ENCODE assay signal across 9 mouse cellular contexts in the genomic region with DNA sequence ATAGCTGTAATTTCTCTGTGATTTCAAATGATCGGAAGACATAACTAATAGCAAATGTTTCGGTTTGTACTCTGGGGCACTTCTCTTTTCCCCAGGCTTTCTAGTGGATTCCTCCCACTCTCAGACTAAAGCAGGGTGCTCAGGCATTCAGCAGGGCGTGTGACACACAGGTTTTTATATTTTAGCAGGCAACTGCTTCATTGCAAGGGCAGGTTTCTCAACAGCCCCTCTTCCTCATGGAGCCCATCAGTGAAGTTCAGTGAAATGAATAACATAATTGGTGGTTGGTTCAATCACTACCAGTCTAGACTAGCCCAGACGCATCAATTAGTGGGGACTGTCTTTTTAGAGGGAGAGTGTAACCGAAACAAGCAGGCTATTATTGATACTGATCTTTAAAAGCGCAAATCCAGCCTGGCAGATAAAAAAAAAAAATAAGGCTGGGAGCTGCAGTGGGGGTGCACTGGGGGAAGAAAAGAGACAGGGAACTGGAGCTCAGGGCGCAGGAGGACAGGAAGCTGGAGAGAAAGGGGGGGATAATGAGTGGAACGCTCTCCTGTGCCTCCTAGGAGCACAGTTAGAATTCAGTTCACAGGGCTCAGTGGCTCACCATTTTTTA.
DNase-seq lines count a peak whose midpoint lies in the region; ATAC-seq lines count a peak whose summit lies in the region.
"Had no signal": no experiment of that assay in that cellular context is flagged by ENCODE, and none has a peak within 500 bp of the region (broad histone marks: within the 10 kb centered on the region; RNA-seq: fewer than 3 reads in every experiment).

No protein-coding gene starts in this region.

- peak overlapping the region; percentile 52 for H3K4me2 ChIP-seq in lung, embryonic 16.5 days (ENCODE audit: low read depth, low read length)
- peak overlapping the region; percentile 86 for H3K4me2 ChIP-seq in hindbrain, embryonic 15.5 days
- peak overlapping the region; percentile 40 for H3K4me2 ChIP-seq in neural tube, embryonic 11.5 days (ENCODE audit: low read depth)

- H3K27ac ChIP-seq in lung, embryonic 16.5 days (ENCODE audit: low read length): peak overlapping the region; percentile 48
- H3K27ac ChIP-seq in hindbrain, embryonic 15.5 days (replicated peaks): peak overlapping the region; percentile 98
- peak overlapping the region; percentile 91 for H3K27ac ChIP-seq in neural tube, embryonic 11.5 days (ENCODE audit: low read depth, low read length)
- H3K27ac ChIP-seq: macrophage had no signal

- DNase-seq in adrenal gland, adult 2 months: peak; percentile 20
- DNase-seq in adrenal gland, postnatal 25 days: no peak
- DNase-seq in lung, postnatal 36 days: no peak
- DNase-seq in neural tube, embryonic 11.5 days (ENCODE audit: low spot score): peak; percentile 62
- DNase-seq in urinary bladder, postnatal 14 days (ENCODE audit: low spot score): no peak
- no peak for DNase-seq in gastrocnemius, postnatal 25 days

- ATAC-seq in lung, embryonic 16.5 days (ENCODE audit: low read depth): no peak
- no peak for ATAC-seq in hindbrain, embryonic 15.5 days (ENCODE audit: low FRiP score, low read depth)
- ATAC-seq in neural tube, embryonic 11.5 days (ENCODE audit: insufficient read depth, low FRiP score, low TSS enrichment): no peak

- peak overlapping the region; percentile 52 for H3K9ac ChIP-seq in lung, embryonic 16.5 days (ENCODE audit: low read length)
- H3K9ac ChIP-seq in hindbrain, embryonic 15.5 days: peak overlapping the region; percentile 91
- H3K9ac ChIP-seq in neural tube, embryonic 11.5 days (ENCODE audit: low read length): peak overlapping the region; percentile 74

- 24% methylated on average over 8 of the region's 8 CpGs for WGBS in lung, embryonic 16.5 days
- 7% methylated on average over 8 of the region's 8 CpGs for WGBS in hindbrain, embryonic 15.5 days
- WGBS in neural tube, embryonic 11.5 days: 40% methylated on average over 8 of the region's 8 CpGs

- no peaks in the 10 kb centered on the region for H3K36me3 ChIP-seq in lung, embryonic 16.5 days (ENCODE audit: control insufficient read depth, insufficient read depth, low read length)
- peaks cover 4% of the 10 kb centered on the region for H3K36me3 ChIP-seq in hindbrain, embryonic 15.5 days
- H3K36me3 ChIP-seq in neural tube, embryonic 11.5 days (ENCODE audit: control insufficient read depth, insufficient read depth, low read length): no peaks in the 10 kb centered on the region; the same call in 1 of the 2 replicates

- H3K4me1 ChIP-seq in lung, embryonic 16.5 days (replicated peaks; ENCODE audit: control insufficient read depth, insufficient read depth, low read length): peaks cover 7% of the 10 kb centered on the region
- H3K4me1 ChIP-seq in hindbrain, embryonic 15.5 days (replicated peaks): peaks cover 22% of the 10 kb centered on the region
- H3K4me1 ChIP-seq in neural tube, embryonic 11.5 days (ENCODE audit: control insufficient read depth, insufficient read depth, low read length): peaks cover 8% of the 10 kb centered on the region

- H3K27me3 ChIP-seq in lung, embryonic 16.5 days (ENCODE audit: control insufficient read depth, insufficient read depth, low read depth, low read length): peaks cover 7% of the 10 kb centered on the region
- H3K27me3 ChIP-seq in hindbrain, embryonic 15.5 days: no peaks in the 10 kb centered on the region
- no peaks in the 10 kb centered on the region for H3K27me3 ChIP-seq in neural tube, embryonic 11.5 days (ENCODE audit: control insufficient read depth, insufficient read depth, low read length)

- H3K4me3 ChIP-seq in lung, embryonic 16.5 days (ENCODE audit: low read length): peak overlapping the region; percentile 39
- peak overlapping the region; percentile 77 for H3K4me3 ChIP-seq in hindbrain, embryonic 15.5 days
- H3K4me3 ChIP-seq in neural tube, embryonic 11.5 days (ENCODE audit: low read depth, low read length): peak overlapping the region; percentile 45

- H3K9me3 ChIP-seq in lung, embryonic 16.5 days (ENCODE audit: control insufficient read depth, low read length): no peaks in the 10 kb centered on the region
- H3K9me3 ChIP-seq in hindbrain, embryonic 15.5 days: no peaks in the 10 kb centered on the region
- H3K9me3 ChIP-seq in neural tube, embryonic 11.5 days (ENCODE audit: control insufficient read depth, low read length): no peaks in the 10 kb centered on the region

Comparison
In these comparisons a context has a peak if more than half of its experiments do, and no peak if none do; other contexts are left out.
1. DNase-seq: peak in adrenal gland, adult 2 months (single experiment) and neural tube, embryonic 11.5 days (single experiment); none in adrenal gland, postnatal 25 days (single experiment), lung, postnatal 36 days (single experiment), urinary bladder, postnatal 14 days (single experiment) and gastrocnemius, postnatal 25 days (single experiment).
2. H3K27ac ChIP-seq: peak in every context shown above with its lines; median percentile 98 in hindbrain, embryonic 15.5 days; 91 in neural tube, embryonic 11.5 days; 48 in lung, embryonic 16.5 days.
3. Peak in every context shown above with its lines, with median percentiles within 50 percentile points of each other: H3K4me2 ChIP-seq, H3K4me3 ChIP-seq and H3K9ac ChIP-seq.